Mouse (Mus musculus): ENCODE results near the gene Slc9a3r2.

DNA sequence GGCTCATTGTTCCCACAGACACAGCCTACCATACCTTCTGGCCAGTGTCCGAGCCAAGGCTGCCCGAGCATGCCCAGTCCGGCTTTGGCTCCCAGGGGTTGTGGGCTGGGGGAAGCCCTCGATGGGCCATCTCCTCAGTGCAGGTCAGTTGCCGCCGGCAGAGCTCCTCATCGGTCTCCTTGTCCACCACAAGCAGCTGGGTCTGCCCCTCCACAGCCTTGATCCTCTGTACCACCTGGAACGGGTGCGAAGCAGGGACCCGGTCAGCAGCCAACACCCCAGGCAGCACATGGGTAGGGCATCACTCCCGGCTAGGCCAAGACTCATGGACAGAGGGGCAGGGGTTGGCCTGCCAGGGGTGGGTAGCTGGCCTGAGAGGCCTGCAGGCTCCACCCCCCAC, 2.6 kb downstream of the Slc9a3r2 start:
- TF ChIP-seq CTCF (IDR thresholded peaks at IDR 0.05; ENCODE audit: low read depth) (no peak), EP300 (IDR thresholded peaks at IDR 0.05; ENCODE audit: low read depth) (no peak)
